Mouse (Mus musculus) intestine, postnatal 0 days (tissue): Measurements from ENCODE around the gene Mettl6. TPM values are rescaled to one million over a fixed set of nuclear protein-coding genes. Genes with fewer than 3 reads are reported as not detected.
A peak's percentile ranks its signal among the peaks of the same experiment; 100 is the strongest.

Experiments
- ATAC-seq: fragments of 200-750 bp; cut with Nextera tagmentation; 2 replicates; pipeline ENCODE4 v1.8.0; 2017; ENCODE audit warnings: mild to moderate bottlenecking, moderate TSS enrichment, moderate library complexity
- H3K27ac ChIP-seq: fragments of 300-500 bp; sonication (generic); 2 replicates; pipeline ENCODE4 v1.5.1; 2014; ENCODE audit warnings: mild to moderate bottlenecking, low read depth, low read length, moderate library complexity
- H3K27me3 ChIP-seq: fragments of 300-500 bp; sonication (generic); replicated peaks from 2 replicates; pipeline ENCODE4 v1.6.1; 2014; ENCODE audit warnings: low read length, mixed read lengths; ENCODE audit not compliant: control insufficient read depth, insufficient read depth
- H3K36me3 ChIP-seq: fragments of 300-500 bp; sonication (generic); 2 replicates; pipeline ENCODE4 v1.6.1; 2014; ENCODE audit warnings: mild to moderate bottlenecking, moderate library complexity; ENCODE audit not compliant: control insufficient read depth, insufficient read depth
- H3K4me1 ChIP-seq: fragments of 300-500 bp; sonication (generic); replicated peaks from 2 replicates; pipeline ENCODE4 v1.6.1; 2014; ENCODE audit warnings: antibody characterized with exemption, low read length, mixed read lengths; ENCODE audit not compliant: control insufficient read depth, insufficient read depth
- H3K4me2 ChIP-seq: fragments of 300-500 bp; sonication (generic); replicated peaks from 2 replicates; pipeline ENCODE4 v1.6.1; 2014; ENCODE audit warnings: low read depth, mild to moderate bottlenecking, moderate library complexity
- H3K4me3 ChIP-seq: fragments of 300-500 bp; sonication (generic); 2 replicates; pipeline ENCODE4 v1.5.1; 2014; ENCODE audit warnings: low read depth, low read length
- H3K9ac ChIP-seq: fragments of 300-500 bp; sonication (generic); 2 replicates; pipeline ENCODE4 v1.6.1; 2014; ENCODE audit warnings: mild to moderate bottlenecking, low read depth, low read length
- H3K9me3 ChIP-seq: fragments of 300-500 bp; sonication (generic); 2 replicates; pipeline ENCODE4 v1.6.1; 2016; ENCODE audit warnings: mixed run types; ENCODE audit not compliant: control insufficient read depth
- CTCF ChIP-seq: sonication (generic); IDR thresholded peaks from 2 replicates; pipeline ENCODE4 v1.5.1; 2016; ENCODE audit warnings: low read depth, mild to moderate bottlenecking, control low read depth, antibody characterized with exemption, moderate library complexity
- WGBS: fragments of 180-500 bp; shearing (Covaris S2); extraction: QIAGEN DNeasy Blood & Tissue Kit; methylation state at CpG from one replicate; pipeline ENCODE4 v1.1.7; 2014; 5-methylcytosine and 5-hydroxymethylcytosine counted together
- polyA plus RNA-seq: library from polyadenylated mRNA; unstranded; fragments of >200 nt; fragmentation: Nextera tagmentation; extraction: Ambion mirVana; gene quantifications from 2 replicates; pipeline ENCODE4 v1.2.1, GENCODE M21; 2015

The Mettl6 gene
- 28.2 and 28.6 TPM in 2 replicates for polyA plus RNA-seq

DNA sequence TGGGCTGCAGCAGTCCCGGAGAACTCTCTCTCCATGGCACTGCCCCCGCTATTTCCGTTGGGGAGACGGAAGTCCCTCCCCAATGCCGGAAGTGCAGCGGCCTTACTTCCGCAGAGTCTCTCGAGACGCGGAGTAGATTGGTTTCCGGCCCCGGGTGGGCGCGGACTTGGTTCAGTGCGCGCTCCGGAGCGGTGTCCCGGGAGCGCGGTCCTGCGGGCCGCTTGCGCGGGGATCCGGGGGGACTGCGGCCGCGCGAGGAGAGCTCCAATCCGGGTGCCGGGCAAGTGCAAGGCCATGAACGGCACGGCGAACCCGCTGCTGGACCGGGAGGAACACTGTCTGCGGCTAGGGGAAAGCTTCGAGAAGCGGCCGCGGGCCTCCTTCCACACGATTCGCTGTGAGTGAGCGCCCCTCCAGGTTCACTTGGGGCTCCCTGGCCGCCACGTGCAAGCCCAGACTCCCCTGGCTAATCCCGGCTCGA, at the start of gene Mettl6:
Mettl6 (minus strand) TSS at position 66 of the 481 bp plus-strand sequence.
- peak within 1 kb of the TSS; percentile 91 for H3K9ac ChIP-seq
- peak; percentile 25; the same call in 1 of the 2 replicates for TF ChIP-seq CTCF
- under 1% methylated on average over 49 of the region's 49 CpGs for WGBS

DNA sequence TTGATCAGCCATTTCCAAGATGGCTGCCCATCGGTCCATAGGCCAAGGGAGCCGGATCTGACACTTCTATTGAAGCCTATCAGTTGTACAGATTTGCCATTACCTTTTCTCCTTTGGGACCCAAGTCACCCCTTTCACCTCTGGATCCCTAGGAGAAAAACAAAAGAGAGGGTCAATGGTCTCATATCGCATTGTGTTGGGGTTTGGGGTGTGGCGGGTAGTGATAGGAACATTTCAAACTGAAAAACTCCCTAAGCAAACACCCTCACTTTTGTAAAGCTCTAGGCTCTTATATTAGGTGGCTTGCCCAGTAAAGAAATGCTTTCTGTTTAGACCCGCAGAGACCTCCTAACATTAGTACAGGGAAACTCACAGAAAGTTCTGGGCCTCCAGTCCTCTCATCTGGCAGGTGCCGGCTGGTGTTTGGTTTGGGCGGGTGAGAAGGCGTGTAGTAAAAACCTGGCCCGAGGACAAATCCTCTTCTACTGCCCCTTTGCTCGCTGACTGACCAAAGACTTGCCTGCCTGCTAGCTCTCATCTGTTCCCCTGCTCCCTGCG, 49.1 kb upstream of the Mettl6 start:
- H3K4me3 ChIP-seq, result no peak overlapping the region
- 61% methylated on average over 11 of the region's 11 CpGs for WGBS
- H3K27me3 ChIP-seq, result no peaks in the 10 kb centered on the region
- H3K4me1 ChIP-seq, result no peaks in the 10 kb centered on the region
- no peak for ATAC-seq
- no peaks in the 10 kb centered on the region for H3K36me3 ChIP-seq
- no peak for TF ChIP-seq CTCF
- no peak overlapping the region for H3K4me2 ChIP-seq
- H3K27ac ChIP-seq, result no peak overlapping the region
- no peaks in the 10 kb centered on the region for H3K9me3 ChIP-seq
- H3K9ac ChIP-seq, result no peak overlapping the region

More for the DNA sequence above, at the start of gene Mettl6:
- ATAC-seq, result peak; percentile 86
- no peaks in the 10 kb centered on the region for H3K9me3 ChIP-seq
- H3K27me3 ChIP-seq, result no peaks in the 10 kb centered on the region
- H3K27ac ChIP-seq, result peak within 1 kb of the TSS; percentile 86
- peaks cover 26% of the 10 kb centered on the region for H3K36me3 ChIP-seq
- H3K4me1 ChIP-seq, result peaks cover 12% of the 10 kb centered on the region; the same call in 1 of the 2 replicates
- H3K4me3 ChIP-seq, result peak within 1 kb of the TSS; percentile 86
- H3K4me2 ChIP-seq, result peak within 1 kb of the TSS; percentile 76

DNA sequence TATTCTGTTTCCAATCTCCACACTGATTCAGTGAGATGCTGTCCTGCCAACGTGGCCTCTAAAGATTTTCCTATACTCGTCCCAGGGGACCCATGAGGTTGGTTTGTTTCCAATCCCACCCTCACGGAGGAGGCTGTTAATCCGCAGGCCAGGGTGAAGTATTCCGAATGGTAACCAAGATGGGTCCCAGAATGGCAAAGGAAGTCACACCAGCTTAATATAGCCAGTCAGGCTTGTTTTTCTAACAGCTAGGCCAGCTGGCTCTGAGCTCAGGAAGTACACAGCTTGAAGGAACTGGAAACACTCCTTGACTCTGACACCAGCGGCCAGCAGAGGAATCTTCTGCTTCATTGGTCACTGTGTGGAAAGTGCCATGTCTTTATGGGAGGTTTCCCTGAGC, 42.5 kb upstream of the Mettl6 start:
- TF ChIP-seq CTCF, result no peak
- H3K9me3 ChIP-seq, result no peaks in the 10 kb centered on the region
- H3K4me3 ChIP-seq, result no peak overlapping the region
- no peak overlapping the region for H3K27ac ChIP-seq
- peaks cover 8% of the 10 kb centered on the region for H3K4me1 ChIP-seq
- no peak overlapping the region for H3K4me2 ChIP-seq
- H3K27me3 ChIP-seq, result no peaks in the 10 kb centered on the region
- WGBS, result 74% methylated on average over 6 of the region's 6 CpGs
- no peak for ATAC-seq
- H3K36me3 ChIP-seq, result no peaks in the 10 kb centered on the region
- no peak overlapping the region for H3K9ac ChIP-seq

DNA sequence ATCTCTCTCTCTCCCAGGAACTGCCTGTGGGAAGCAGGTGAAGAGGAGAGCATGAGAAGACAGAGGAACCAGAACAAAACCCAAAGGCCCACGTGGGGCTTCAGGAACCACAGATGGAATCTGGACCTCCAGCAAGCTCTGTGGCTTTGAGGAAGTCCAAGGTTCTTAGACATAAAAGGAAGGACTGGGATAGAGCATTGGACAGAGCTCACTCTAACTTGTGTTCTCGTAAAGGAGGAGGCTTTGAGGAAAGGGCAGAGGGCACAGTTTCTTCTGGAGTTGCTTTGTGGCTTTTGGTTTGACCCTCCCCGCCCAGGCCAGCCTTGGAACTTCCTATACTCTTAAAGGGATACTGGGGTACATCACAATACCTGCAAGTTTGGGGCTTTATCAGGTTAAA, 37.8 kb upstream of the Mettl6 start:
- no peak for TF ChIP-seq CTCF
- no peaks in the 10 kb centered on the region for H3K27me3 ChIP-seq
- no peak overlapping the region for H3K4me3 ChIP-seq
- peak overlapping the region; percentile 7; the same call in 1 of the 2 replicates for H3K27ac ChIP-seq
- no peaks in the 10 kb centered on the region for H3K9me3 ChIP-seq
- peak; percentile 37; the same call in 1 of the 2 replicates for ATAC-seq
- peaks cover 17% of the 10 kb centered on the region for H3K4me1 ChIP-seq
- no peak overlapping the region for H3K4me2 ChIP-seq
- no peak overlapping the region for H3K9ac ChIP-seq
- H3K36me3 ChIP-seq, result no peaks in the 10 kb centered on the region
- 47% methylated on average over 3 of the region's 3 CpGs for WGBS

DNA sequence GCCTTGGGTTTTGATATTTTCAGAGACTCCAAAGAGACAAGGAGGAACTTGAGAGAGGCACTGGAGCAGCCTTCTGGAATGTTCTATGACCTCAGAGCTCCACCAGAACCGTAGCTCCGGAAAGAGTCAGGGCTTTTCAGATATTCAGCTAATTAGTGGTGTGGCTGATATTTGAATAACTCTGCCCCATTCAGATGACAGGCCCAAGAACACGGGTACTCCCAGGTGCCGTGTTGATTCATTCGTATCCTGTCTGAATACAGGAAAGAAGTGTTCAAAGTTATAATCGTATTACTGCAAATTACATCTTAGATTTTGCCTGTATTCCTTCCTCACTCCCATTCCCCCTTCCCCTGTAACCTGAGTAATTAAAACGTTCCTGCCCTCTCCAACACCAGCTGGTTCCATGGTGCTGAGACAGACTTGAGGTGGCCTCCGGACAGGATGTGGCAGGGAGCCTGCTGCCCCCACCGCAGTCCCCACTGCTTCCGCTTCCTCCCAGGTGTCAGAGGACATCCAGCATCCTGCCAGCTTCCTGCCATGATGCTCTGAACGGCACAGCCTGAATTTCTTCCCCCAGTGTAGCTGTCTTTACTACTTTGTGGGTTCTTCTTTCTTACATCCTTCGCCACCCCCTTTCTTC, 36.8 kb upstream of the Mettl6 start:
- Histone ChIP-seq H3K4me2 (no peak overlapping the region), H3K9ac (no peak overlapping the region), H3K4me3 (no peak overlapping the region), H3K36me3 (no peaks in the 10 kb centered on the region), H3K4me1 (peaks cover 17% of the 10 kb centered on the region), H3K27me3 (no peaks in the 10 kb centered on the region), H3K27ac (peak overlapping the region; percentile 73), H3K9me3 (no peaks in the 10 kb centered on the region)
- WGBS, result 53% methylated on average over 12 of the region's 12 CpGs
- TF ChIP-seq CTCF, result no peak
- ATAC-seq, result no peak

DNA sequence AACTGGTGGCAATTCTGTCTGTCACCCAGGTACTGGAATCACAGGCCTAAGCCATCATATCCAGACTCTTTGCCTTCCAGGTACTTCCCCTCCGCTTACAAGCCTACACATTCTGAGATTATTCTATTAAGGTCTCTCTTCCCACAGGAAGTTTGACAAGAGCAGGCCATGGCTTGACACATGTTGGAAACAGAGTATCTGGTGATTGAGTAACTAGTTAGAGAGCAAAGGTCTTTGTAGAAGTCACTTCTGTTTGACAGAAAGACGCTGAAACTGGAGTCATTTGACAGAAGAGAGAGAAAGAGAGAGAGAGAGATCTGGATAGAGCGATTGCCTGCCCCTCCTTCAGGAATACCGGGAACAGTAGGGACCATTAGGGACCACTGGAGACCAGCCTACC, 36.0 kb upstream of the Mettl6 start:
- Histone ChIP-seq H3K9ac (no peak overlapping the region), H3K4me3 (no peak overlapping the region), H3K4me2 (no peak overlapping the region), H3K27me3 (no peaks in the 10 kb centered on the region), H3K27ac (peak overlapping the region; percentile 73), H3K9me3 (no peaks in the 10 kb centered on the region), H3K4me1 (peaks cover 17% of the 10 kb centered on the region), H3K36me3 (no peaks in the 10 kb centered on the region)
- no peak for TF ChIP-seq CTCF
- 40% methylated on average over 4 of the region's 4 CpGs for WGBS
- peak; percentile 65; the same call in 1 of the 2 replicates for ATAC-seq
